Mouse (Mus musculus) liver, embryonic 11.5 days (tissue): ENCODE results near the gene Spon2. TPM values are rescaled to one million over a fixed set of nuclear protein-coding genes. Genes with fewer than 3 reads are reported as not detected.
A peak's percentile ranks its signal among the peaks of the same experiment; 100 is the strongest.

Experiments used
- ATAC-seq: fragments of 200-750 bp; cut with Nextera tagmentation; replicated peaks from 2 replicates; pipeline ENCODE4 v1.8.0; 2017; ENCODE audit warnings: moderate number of reproducible peaks, mild to moderate bottlenecking, moderate TSS enrichment, moderate library complexity; ENCODE audit not compliant: low FRiP score
- DNase-seq: peaks from one replicate; pipeline ENCODE4 v3.0.0-alpha.2; 2017; ENCODE audit warnings: low spot score
- H3K27ac ChIP-seq: fragments of 300-500 bp; sonication (generic); 2 replicates; pipeline ENCODE4 v1.5.1; 2014; ENCODE audit warnings: mild to moderate bottlenecking, low read depth, low read length, control low read depth
- H3K27me3 ChIP-seq: fragments of 300-500 bp; sonication (generic); replicated peaks from 2 replicates; pipeline ENCODE4 v1.6.1; 2014; ENCODE audit warnings: low read length, mixed read lengths; ENCODE audit not compliant: control insufficient read depth, insufficient read depth
- H3K36me3 ChIP-seq: fragments of 300-500 bp; sonication (generic); 2 replicates; pipeline ENCODE4 v1.6.1; 2014; ENCODE audit warnings: mild to moderate bottlenecking, low read length, moderate library complexity, mixed read lengths; ENCODE audit not compliant: control insufficient read depth, insufficient read depth
- H3K4me1 ChIP-seq: fragments of 300-500 bp; sonication (generic); replicated peaks from 2 replicates; pipeline ENCODE4 v1.6.1; 2014; ENCODE audit warnings: low read length, mixed read lengths; ENCODE audit not compliant: control insufficient read depth, insufficient read depth
- H3K4me2 ChIP-seq: fragments of 300-500 bp; sonication (generic); 2 replicates; pipeline ENCODE4 v1.6.1; 2014; ENCODE audit warnings: mild to moderate bottlenecking, control low read depth, moderate library complexity
- H3K4me3 ChIP-seq: fragments of 300-500 bp; sonication (generic); 2 replicates; pipeline ENCODE4 v1.5.1; 2014; ENCODE audit warnings: low read depth, low read length, control low read depth
- H3K9ac ChIP-seq: fragments of 300-500 bp; sonication (generic); 2 replicates; pipeline ENCODE4 v1.6.1; 2014; ENCODE audit warnings: low read depth, low read length, control low read depth
- H3K9me3 ChIP-seq: fragments of 300-500 bp; sonication (generic); 2 replicates; pipeline ENCODE4 v1.6.1; 2016; ENCODE audit warnings: low read length, inconsistent platforms, mixed read lengths; ENCODE audit not compliant: control insufficient read depth
- WGBS: fragments of 180-500 bp; shearing (Covaris S2); extraction: QIAGEN DNeasy Blood & Tissue Kit; methylation state at CpG from one replicate; pipeline ENCODE4 v1.1.7; 2014; 5-methylcytosine and 5-hydroxymethylcytosine counted together
- polyA plus RNA-seq: library from polyadenylated mRNA; unstranded; fragments of >200 nt; fragmentation: Nextera tagmentation; extraction: Ambion mirVana; gene quantifications from 2 replicates; pipeline ENCODE4 v1.2.1, GENCODE M21; 2014

Spon2 gene
- polyA plus RNA-seq, 1 experiment from 2014 or later, result 7.5 TPM

- no peak overlapping the region for H3K27ac ChIP-seq
- DNase-seq (no peak), ATAC-seq (no peak)
- H3K9ac ChIP-seq, result no peak overlapping the region
- H3K4me3 ChIP-seq, result no peak overlapping the region
- peaks cover 3% of the 10 kb centered on the region; the same call in 1 of the 2 replicates for H3K36me3 ChIP-seq
- no peaks in the 10 kb centered on the region for H3K9me3 ChIP-seq
- no peak overlapping the region for H3K4me2 ChIP-seq
- peaks cover 2% of the 10 kb centered on the region for H3K4me1 ChIP-seq
- 87% methylated on average over 11 of the region's 11 CpGs for whole genome bisulfite sequencing
- H3K27me3 ChIP-seq, result no peaks in the 10 kb centered on the region
Observed at GRCm38 (mm10) chr5:33237600-33238255, 19.5 kb upstream of the Spon2 start.

DNA sequence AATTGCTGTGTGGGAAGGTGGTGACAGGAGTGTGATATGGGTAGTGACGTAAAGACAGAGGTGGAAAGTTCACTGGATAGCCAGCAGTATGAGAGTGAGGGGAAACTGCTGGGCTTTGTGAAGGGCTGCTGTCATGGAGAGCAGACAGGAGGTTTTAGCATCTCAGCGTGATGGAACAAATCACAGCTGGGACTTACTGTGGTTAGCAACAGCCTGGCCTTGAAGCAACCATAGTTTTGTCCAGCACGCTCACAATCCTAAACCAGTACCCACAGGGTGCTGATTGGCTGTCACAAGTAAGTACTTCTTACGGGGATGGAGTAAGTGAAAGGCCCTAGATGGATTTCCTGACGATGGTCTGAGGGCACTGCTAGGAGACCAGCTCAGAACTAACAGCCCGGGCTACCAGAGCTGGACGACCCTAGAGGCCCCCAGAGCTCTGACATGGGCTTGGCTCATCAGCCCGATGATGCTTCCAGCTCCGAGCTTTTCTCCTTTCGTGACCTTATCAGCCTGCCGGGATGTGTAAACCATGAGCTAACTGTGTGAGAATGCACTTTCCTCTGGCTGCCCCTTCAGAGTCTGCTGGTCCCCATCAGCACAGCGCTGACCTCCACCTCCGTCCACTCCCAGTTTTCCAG, 16.3 kb upstream of the Spon2 start:
- no peak overlapping the region for H3K27ac ChIP-seq
- no peak for DNase-seq
- WGBS, result 40% methylated on average over 13 of the region's 13 CpGs
- no peaks in the 10 kb centered on the region for H3K36me3 ChIP-seq
- H3K27me3 ChIP-seq, result no peaks in the 10 kb centered on the region
- H3K4me3 ChIP-seq, result no peak overlapping the region
- H3K4me1 ChIP-seq, result peaks cover 2% of the 10 kb centered on the region
- H3K9ac ChIP-seq, result no peak overlapping the region
- ATAC-seq, result no peak
- H3K9me3 ChIP-seq, result no peaks in the 10 kb centered on the region
- no peak overlapping the region for H3K4me2 ChIP-seq

DNA sequence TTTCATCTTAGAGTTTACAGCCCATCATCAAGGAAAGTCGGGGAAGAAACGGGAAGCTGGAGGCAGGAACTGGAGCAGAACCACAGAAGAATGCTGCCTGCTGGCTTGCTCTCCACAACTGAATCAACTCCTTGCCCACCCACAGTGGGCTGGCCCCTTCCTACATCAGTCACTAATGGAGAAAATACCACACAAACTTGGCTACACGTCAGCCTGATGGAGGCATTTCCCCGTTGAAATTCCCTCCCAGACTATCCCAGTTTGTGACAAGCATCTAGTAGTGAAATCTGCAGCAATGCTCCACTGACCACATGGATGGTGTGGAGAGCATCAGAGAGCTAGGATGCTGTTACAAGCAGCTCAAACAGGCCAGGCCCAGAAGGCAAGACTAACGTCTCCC, 14.5 kb upstream of the Spon2 start:
- Histone ChIP-seq H3K9me3 (no peaks in the 10 kb centered on the region), H3K4me2 (no peak overlapping the region), H3K9ac (no peak overlapping the region), H3K36me3 (no peaks in the 10 kb centered on the region), H3K27ac (no peak overlapping the region), H3K4me3 (no peak overlapping the region), H3K4me1 (no peaks in the 10 kb centered on the region; the same call in 1 of the 2 replicates), H3K27me3 (no peaks in the 10 kb centered on the region)
- WGBS, result 77% methylated on average over 5 of the region's 5 CpGs
- DNase-seq (no peak), ATAC-seq (no peak)

- Histone ChIP-seq H3K9ac (no peak overlapping the region), H3K4me3 (no peak overlapping the region), H3K36me3 (no peaks in the 10 kb centered on the region), H3K4me1 (no peaks in the 10 kb centered on the region; the same call in 1 of the 2 replicates), H3K27me3 (0 out of 2 replicates have a peak, but pooled peaks cover 2% of the 10 kb centered on the region), H3K4me2 (no peak overlapping the region), H3K9me3 (no peaks in the 10 kb centered on the region), H3K27ac (no peak overlapping the region)
- no peak for ATAC-seq
- DNase-seq, result no peak
- WGBS, result 55% methylated on average over 5 of the region's 5 CpGs
Observed at GRCm38 (mm10) chr5:33230285-33230684, 12.0 kb upstream of the Spon2 start.

GRCm38 (mm10) chr5:33228428-33228827, 10.2 kb upstream of the Spon2 start:
- H3K27ac ChIP-seq, result no peak overlapping the region
- no peaks in the 10 kb centered on the region for H3K36me3 ChIP-seq
- no peak overlapping the region for H3K4me3 ChIP-seq
- H3K9ac ChIP-seq, result no peak overlapping the region
- ATAC-seq (no peak), DNase-seq (no peak)
- no peak overlapping the region for H3K4me2 ChIP-seq
- WGBS, result 73% methylated on average over 5 of the region's 5 CpGs
- H3K27me3 ChIP-seq, result 0 out of 2 replicates have a peak, but pooled peaks cover 2% of the 10 kb centered on the region
- H3K9me3 ChIP-seq, result no peaks in the 10 kb centered on the region
- H3K4me1 ChIP-seq, result no peaks in the 10 kb centered on the region

GRCm38 (mm10) chr5:33225673-33226072, 7.4 kb upstream of the Spon2 start:
- H3K27ac ChIP-seq, result no peak overlapping the region
- no peak overlapping the region for H3K4me3 ChIP-seq
- no peak overlapping the region for H3K4me2 ChIP-seq
- H3K27me3 ChIP-seq, result 0 out of 2 replicates have a peak, but pooled peaks cover 2% of the 10 kb centered on the region
- DNase-seq (no peak), ATAC-seq (no peak)
- peaks cover 12% of the 10 kb centered on the region for H3K4me1 ChIP-seq
- H3K36me3 ChIP-seq, result no peaks in the 10 kb centered on the region
- WGBS, result 73% methylated on average over 5 of the region's 5 CpGs
- H3K9me3 ChIP-seq, result no peaks in the 10 kb centered on the region
- H3K9ac ChIP-seq, result no peak overlapping the region

- Histone ChIP-seq H3K36me3 (no peaks in the 10 kb centered on the region), H3K27me3 (0 out of 2 replicates have a peak, but pooled peaks cover 2% of the 10 kb centered on the region), H3K4me3 (no peak overlapping the region), H3K9me3 (no peaks in the 10 kb centered on the region), H3K4me2 (no peak overlapping the region), H3K27ac (no peak overlapping the region), H3K9ac (no peak overlapping the region), H3K4me1 (peaks cover 15% of the 10 kb centered on the region)
- DNase-seq, result no peak
- 0 out of 2 replicates have a peak, but pooled peaks have one; percentile 12 for ATAC-seq
- 74% methylated on average over 7 of the region's 7 CpGs for WGBS
Observed at GRCm38 (mm10) chr5:33224491-33224890, 6.2 kb upstream of the Spon2 start.

DNA sequence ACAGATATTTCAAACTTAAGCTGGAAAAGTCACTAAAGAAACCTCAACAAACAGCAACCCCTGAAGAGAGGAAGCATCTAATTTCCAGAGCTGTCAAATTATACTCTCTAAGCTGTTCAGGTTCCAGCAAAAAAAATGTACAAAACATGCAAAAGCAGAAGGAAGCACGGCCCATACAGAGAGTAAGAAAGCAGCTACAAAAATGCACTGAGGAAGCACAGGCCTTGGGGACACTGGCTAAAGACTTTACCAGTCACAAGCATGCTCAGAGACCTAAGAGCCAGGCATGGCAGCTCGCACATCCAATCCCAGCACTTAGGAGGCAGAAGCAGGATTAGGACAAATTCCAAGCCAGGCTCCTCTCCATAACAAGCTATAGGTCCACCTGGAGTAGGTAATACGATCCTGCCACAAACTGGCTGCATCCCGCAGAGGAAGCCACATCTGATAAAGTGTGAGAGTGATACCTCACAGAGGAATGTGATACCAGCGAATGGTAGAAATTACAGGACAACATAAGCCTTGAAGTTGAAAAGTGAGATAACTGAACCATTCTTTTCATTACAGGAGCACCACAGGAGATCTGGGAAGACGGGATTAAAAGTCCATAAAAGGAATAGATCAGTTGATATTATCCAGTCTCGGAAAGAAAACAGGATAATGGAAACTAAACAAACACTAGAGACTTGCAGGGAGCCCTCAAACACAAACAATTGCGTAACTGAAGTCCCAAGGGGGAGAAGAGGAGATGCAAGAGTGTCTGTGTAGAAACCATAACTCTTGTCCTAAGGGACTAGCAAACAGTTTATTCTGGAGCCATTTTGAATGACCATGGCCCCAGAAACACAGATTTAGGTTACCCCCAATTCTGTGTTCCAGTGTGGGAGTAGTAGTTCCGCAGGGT, 4.8 kb upstream of the Spon2 start:
- H3K27me3 ChIP-seq, result 0 out of 2 replicates have a peak, but pooled peaks cover 2% of the 10 kb centered on the region
- DNase-seq (no peak), ATAC-seq (no peak)
- 53% methylated on average over 9 of the region's 9 CpGs for WGBS
- H3K4me1 ChIP-seq, result peaks cover 27% of the 10 kb centered on the region
- no peak overlapping the region for H3K9ac ChIP-seq
- no peak overlapping the region for H3K4me3 ChIP-seq
- no peak overlapping the region for H3K27ac ChIP-seq
- H3K36me3 ChIP-seq, result no peaks in the 10 kb centered on the region
- H3K9me3 ChIP-seq, result no peaks in the 10 kb centered on the region
- H3K4me2 ChIP-seq, result no peak overlapping the region
